Mouse (Mus musculus) stomach, embryonic 14.5 days (tissue): ENCODE measurements at regions not wholly inside any gene's neighbourhood (a gene's known extent, or its start where the extent isn't known, plus 50 kb on each side); places are given as distances from the start of the nearest gene placed in this dataset.

Experiments used
- ATAC-seq: fragments of 200-750 bp; cut with Nextera tagmentation; 2 replicates; pipeline ENCODE4 v1.8.0; 2017; ENCODE audit warnings: low read depth, moderate TSS enrichment; ENCODE audit not compliant: insufficient number of reproducible peaks, insufficient read depth, low FRiP score
- H3K27ac ChIP-seq: fragments of 300-500 bp; sonication (generic); 2 replicates; pipeline ENCODE4 v1.5.1; 2014; ENCODE audit warnings: mild to moderate bottlenecking, low read length, moderate library complexity, mixed read lengths
- H3K27me3 ChIP-seq: fragments of 300-500 bp; sonication (generic); 2 replicates; pipeline ENCODE4 v1.6.1; 2014; ENCODE audit warnings: low read length, control low read depth, mixed read lengths; ENCODE audit not compliant: control insufficient read depth, insufficient read depth
- H3K36me3 ChIP-seq: fragments of 300-500 bp; sonication (generic); 2 replicates; pipeline ENCODE4 v1.6.1; 2014; ENCODE audit warnings: mild to moderate bottlenecking, control low read depth, low read length, moderate library complexity, mixed read lengths; ENCODE audit not compliant: control insufficient read depth, insufficient read depth
- H3K4me1 ChIP-seq: fragments of 300-500 bp; sonication (generic); 2 replicates; pipeline ENCODE4 v1.6.1; 2014; ENCODE audit warnings: low read length, control low read depth, mixed read lengths; ENCODE audit not compliant: control insufficient read depth, insufficient read depth
- H3K4me2 ChIP-seq: fragments of 300-500 bp; sonication (generic); replicated peaks from 2 replicates; pipeline ENCODE4 v1.6.1; 2014; ENCODE audit warnings: low read depth, low read length, control low read depth
- H3K4me3 ChIP-seq: fragments of 300-500 bp; sonication (generic); 2 replicates; pipeline ENCODE4 v1.5.1; 2014; ENCODE audit warnings: low read depth, low read length, control low read depth
- H3K9ac ChIP-seq: fragments of 300-500 bp; sonication (generic); replicated peaks from 2 replicates; pipeline ENCODE4 v1.6.1; 2014; ENCODE audit warnings: low read depth, mild to moderate bottlenecking, control low read depth, low read length, moderate library complexity, mixed read lengths
- H3K9me3 ChIP-seq: fragments of 300-500 bp; sonication (generic); 2 replicates; pipeline ENCODE4 v1.6.1; 2016; ENCODE audit warnings: low read depth, low read length, control low read depth; ENCODE audit not compliant: control insufficient read depth
- WGBS: fragments of 180-500 bp; shearing (Covaris S2); extraction: QIAGEN DNeasy Blood & Tissue Kit; methylation state at CpG from one replicate; pipeline ENCODE4 v1.1.7; 2014; 5-methylcytosine and 5-hydroxymethylcytosine counted together

DNA sequence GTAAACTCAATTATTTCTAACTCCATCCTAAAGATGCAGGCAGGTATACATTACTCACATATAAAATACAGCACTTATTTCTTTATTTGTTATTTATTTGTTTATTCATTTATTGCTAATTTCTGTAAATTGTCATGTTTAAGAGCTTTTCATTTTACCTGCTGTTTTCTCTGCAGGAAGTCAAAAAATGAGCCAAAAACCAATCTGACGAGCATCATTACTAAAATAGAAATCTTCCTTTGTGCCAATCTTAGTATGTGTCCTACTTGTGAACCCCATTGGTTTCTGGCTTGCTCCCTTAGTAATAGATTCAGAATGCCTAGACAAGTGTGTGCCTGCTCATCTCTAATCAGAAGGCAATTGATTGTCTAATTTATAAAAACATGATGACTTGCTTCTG is 495.1 kb upstream of the Manea start:
- Histone ChIP-seq H3K9me3 (no peaks in the 10 kb centered on the region), H3K4me1 (no peaks in the 10 kb centered on the region), H3K27ac (no peak overlapping the region), H3K4me3 (no peak overlapping the region), H3K27me3 (no peaks in the 10 kb centered on the region), H3K9ac (no peak overlapping the region), H3K4me2 (no peak overlapping the region), H3K36me3 (no peaks in the 10 kb centered on the region)
- 87% methylated on average over 1 of the region's 1 CpGs for WGBS
- no peak for ATAC-seq

DNA sequence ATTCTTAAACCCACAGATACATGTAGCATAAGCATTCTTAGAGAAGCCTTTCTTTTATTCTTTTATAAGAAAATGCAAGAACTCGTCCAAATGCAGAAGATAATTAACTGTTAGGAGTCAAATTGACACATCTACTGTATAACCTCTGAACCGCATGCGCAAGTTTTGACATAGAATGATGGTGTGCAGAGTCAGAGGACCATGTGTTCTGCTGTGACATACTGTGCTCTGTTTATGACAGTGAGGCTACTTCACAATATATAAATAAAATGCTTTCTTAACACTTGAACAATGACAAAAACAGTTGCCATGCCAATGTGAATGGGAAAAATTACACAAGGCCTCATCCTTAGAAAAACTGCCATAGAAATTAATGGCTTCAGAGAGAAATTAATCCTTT is 454.1 kb upstream of the Manea start:
- WGBS, result 80% methylated on average over 3 of the region's 3 CpGs
- Histone ChIP-seq H3K27ac (no peak overlapping the region), H3K27me3 (no peaks in the 10 kb centered on the region), H3K9me3 (no peaks in the 10 kb centered on the region), H3K4me3 (no peak overlapping the region), H3K4me1 (no peaks in the 10 kb centered on the region), H3K9ac (no peak overlapping the region), H3K36me3 (no peaks in the 10 kb centered on the region), H3K4me2 (no peak overlapping the region)
- no peak for ATAC-seq

DNA sequence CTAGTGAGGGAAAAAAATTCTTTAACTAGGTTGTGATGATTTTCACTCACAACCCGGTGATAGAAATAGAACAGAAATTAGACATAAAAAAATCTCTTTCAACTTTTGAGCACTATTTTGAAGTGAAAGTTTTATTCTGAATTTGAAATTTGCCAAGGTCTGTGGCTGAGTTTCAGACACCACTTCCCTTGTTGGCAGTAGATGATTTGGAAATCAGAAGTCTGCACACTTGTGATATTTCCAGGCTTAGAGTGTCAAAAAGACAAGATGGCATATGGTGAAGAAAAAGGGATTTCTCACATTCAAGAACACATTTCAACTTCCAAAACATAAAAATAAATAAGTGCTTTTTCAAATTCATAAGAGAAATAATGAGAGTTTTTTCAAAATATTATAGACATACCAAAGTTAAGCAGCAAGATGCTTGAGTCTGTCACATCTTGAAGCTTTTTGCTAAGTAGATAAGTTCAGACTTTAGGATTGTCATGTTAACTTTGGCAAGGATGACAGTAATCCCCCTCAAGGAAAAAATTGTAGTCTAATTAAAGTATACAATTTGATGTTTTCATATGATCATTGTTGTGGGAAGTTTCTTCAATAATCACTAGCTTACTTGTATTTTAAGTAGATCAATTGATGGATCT is 446.6 kb upstream of the Manea start:
- no peak overlapping the region for H3K4me3 ChIP-seq
- WGBS, result 92% methylated on average over 1 of the region's 1 CpGs

DNA sequence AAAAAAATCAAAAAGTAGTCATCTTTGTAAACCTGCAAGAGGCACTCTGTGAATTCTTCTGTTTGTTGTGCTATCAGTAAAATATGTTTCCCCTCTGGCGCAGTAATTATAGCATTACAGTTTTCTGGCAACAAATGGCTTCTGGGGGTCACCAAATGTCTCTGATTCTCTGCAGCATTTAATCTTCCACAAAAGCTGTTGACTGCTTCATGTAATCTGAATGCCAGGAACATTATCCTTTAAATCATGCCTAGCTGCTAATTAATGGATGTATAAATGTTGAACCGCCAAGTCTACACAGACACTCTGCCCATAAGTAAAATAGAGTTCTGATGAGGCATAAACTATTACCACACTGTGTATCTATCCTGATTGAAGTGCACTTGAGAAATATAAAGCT is 421.2 kb upstream of the Manea start:
- H3K4me3 ChIP-seq, result no peak overlapping the region
- 81% methylated on average over 2 of the region's 2 CpGs for WGBS
- no peaks in the 10 kb centered on the region for H3K27me3 ChIP-seq

More for the DNA sequence above, 446.6 kb upstream of the Manea start:
- no peak for ATAC-seq
- Histone ChIP-seq H3K9ac (no peak overlapping the region), H3K4me1 (no peaks in the 10 kb centered on the region), H3K36me3 (no peaks in the 10 kb centered on the region), H3K27me3 (no peaks in the 10 kb centered on the region), H3K4me2 (no peak overlapping the region), H3K9me3 (no peaks in the 10 kb centered on the region), H3K27ac (no peak overlapping the region)

DNA sequence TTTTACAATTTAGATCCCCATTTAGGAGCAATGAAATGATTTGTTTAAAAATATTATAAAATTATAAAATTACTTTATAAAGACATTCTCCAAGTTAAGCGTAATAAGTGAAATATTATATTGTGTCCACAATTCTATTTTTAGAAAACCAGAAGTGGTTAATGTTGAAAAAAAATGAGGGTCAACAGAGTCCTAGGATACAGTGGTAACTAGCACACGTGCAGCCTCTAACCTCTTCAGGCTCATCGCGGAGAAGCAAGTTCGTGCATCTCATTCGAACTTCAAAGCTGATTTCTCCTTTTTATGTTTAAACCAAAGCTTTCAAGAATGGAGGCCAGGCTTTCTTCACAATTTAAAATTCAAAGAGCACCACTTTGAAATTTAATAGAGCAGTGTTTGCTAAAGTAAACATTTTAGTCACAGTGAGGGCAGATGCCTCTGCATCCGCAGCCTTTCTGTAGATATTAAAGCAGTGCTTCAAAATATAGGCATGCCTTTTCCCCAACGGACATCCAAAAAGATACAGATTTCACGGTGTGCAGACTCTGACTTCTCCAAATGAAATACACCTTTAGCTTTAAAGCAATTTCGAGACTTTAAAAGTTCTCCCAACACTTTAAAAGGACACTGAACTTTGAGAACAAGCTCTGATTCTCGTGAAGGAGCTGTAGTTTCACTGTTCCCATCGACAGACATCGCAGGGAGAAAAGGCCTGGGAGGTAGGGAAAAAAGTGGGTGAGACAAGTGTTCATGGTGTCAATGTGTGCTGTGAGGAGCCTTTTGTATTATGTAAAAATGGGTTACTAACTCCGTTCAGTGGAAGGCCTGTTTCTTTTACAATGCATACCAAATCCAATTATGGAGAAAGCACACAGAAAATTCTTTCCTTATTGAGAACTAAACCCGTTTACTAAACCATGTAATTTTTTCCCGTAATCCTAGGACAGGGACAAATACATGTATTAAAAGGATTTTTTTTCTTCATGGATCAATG is 419.8 kb upstream of the Manea start:
- H3K4me1 ChIP-seq, result no peaks in the 10 kb centered on the region
- H3K36me3 ChIP-seq, result no peaks in the 10 kb centered on the region
- WGBS, result 46% methylated on average over 16 of the region's 16 CpGs
- no peak overlapping the region for H3K4me3 ChIP-seq
- H3K27ac ChIP-seq, result no peak overlapping the region
- H3K4me2 ChIP-seq, result no peak overlapping the region
- ATAC-seq, result no peak
- H3K9me3 ChIP-seq, result no peaks in the 10 kb centered on the region
- H3K9ac ChIP-seq, result no peak overlapping the region
- no peaks in the 10 kb centered on the region for H3K27me3 ChIP-seq

More for the DNA sequence above, 421.2 kb upstream of the Manea start:
- Histone ChIP-seq H3K9me3 (no peaks in the 10 kb centered on the region), H3K9ac (no peak overlapping the region), H3K27ac (no peak overlapping the region), H3K36me3 (no peaks in the 10 kb centered on the region), H3K4me2 (no peak overlapping the region), H3K4me1 (no peaks in the 10 kb centered on the region)
- no peak for ATAC-seq

DNA sequence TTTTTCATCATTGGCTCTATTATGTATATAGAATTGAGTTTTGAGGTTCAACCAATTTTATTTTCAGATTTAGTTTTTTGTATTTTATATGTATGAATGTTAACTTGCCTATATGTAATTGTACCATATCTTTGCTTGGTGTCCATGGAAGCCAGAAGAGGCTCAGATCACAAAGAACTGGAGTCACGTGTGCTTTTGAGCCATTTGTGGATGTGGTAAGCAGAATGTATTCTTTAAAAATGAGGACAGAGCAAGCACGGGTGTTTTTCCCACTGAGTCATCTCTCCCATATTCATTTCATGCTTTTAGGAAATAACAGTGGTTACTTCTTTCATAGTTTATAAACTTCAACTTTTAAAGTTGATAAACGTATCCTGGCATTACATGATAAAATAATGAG is 394.1 kb upstream of the Manea start:
- Histone ChIP-seq H3K36me3 (no peaks in the 10 kb centered on the region), H3K9ac (no peak overlapping the region), H3K27me3 (no peaks in the 10 kb centered on the region), H3K9me3 (no peaks in the 10 kb centered on the region), H3K27ac (no peak overlapping the region), H3K4me2 (no peak overlapping the region), H3K4me3 (no peak overlapping the region), H3K4me1 (no peaks in the 10 kb centered on the region)
- no peak for ATAC-seq
- 76% methylated on average over 3 of the region's 3 CpGs for WGBS

DNA sequence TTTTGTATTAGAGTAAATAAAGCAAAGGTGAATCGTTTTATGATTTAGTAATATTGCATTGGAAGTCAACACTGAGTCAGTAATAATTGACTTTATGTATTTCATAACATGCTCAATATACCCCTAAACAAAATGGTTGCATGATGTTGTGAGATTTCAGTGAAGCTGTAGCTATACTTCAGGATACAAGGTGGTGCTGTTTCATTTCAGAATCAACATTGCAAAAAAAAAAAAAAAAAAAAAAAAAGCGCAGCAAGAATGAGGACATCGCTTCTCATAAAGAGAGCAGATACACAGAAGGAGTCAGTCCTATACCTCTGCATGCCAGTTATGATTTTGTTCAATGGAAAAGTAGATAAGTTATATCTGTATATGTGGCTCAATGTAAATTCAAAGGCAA is 389.7 kb upstream of the Manea start:
- Histone ChIP-seq H3K4me1 (no peaks in the 10 kb centered on the region), H3K27ac (no peak overlapping the region), H3K27me3 (no peaks in the 10 kb centered on the region), H3K9me3 (no peaks in the 10 kb centered on the region), H3K36me3 (no peaks in the 10 kb centered on the region), H3K9ac (no peak overlapping the region), H3K4me3 (no peak overlapping the region), H3K4me2 (no peak overlapping the region)
- ATAC-seq, result no peak
- WGBS, result 69% methylated on average over 3 of the region's 3 CpGs

DNA sequence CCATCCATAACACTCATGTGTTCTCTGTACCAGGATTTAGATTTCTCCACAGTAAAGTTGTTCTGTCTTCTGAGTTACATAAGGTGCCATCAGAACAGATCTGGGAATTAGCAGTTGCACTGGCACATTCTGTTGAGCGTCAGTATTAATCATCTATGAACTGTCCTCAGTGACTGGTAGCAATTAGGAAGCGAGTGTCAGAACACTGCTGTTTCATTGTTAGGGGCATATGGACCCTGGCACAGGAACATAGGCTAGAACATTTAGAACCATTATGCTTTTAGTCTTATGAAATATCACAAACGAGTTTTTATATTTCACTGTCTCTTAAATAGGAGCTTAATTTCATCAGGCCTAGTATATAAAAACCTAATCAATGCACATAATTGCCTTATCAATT is 367.7 kb upstream of the Manea start:
- WGBS, result 73% methylated on average over 3 of the region's 3 CpGs
- H3K9ac ChIP-seq, result no peak overlapping the region
- no peak overlapping the region for H3K27ac ChIP-seq
- H3K9me3 ChIP-seq, result no peaks in the 10 kb centered on the region
- no peak overlapping the region for H3K4me3 ChIP-seq
- H3K27me3 ChIP-seq, result no peaks in the 10 kb centered on the region
- H3K36me3 ChIP-seq, result no peaks in the 10 kb centered on the region
- no peak for ATAC-seq
- no peaks in the 10 kb centered on the region for H3K4me1 ChIP-seq
- H3K4me2 ChIP-seq, result no peak overlapping the region
